Mouse (Mus musculus): Measurements from ENCODE around the gene Nbas. TPM values are rescaled to one million over a fixed set of nuclear protein-coding genes. Genes with fewer than 3 reads are reported as not detected.

Gene Nbas
- total and polyA plus RNA-seq, 2 experiments from 2014 or later, result 3.9 to 20.2 TPM

GRCm38 (mm10) chr12:13566421-13566820, 297.5 kb downstream of the Nbas start:
- Histone ChIP-seq H3K4me2 (ENCODE audit: low read depth, low read length) (no peak overlapping the region), H3K27ac (ENCODE audit: low read depth) (no peak overlapping the region), H3K4me3 (ENCODE audit: low read depth, low read length) (no peak overlapping the region), H3K9me3 (replicated peaks; ENCODE audit: control insufficient read depth, low read length) (no peaks in the 10 kb centered on the region), H3K9ac (replicated peaks; ENCODE audit: low read depth, low read length) (no peak overlapping the region), H3K4me1 (ENCODE audit: control insufficient read depth, insufficient read depth) (no peaks in the 10 kb centered on the region), H3K36me3 (replicated peaks; ENCODE audit: control insufficient read depth, insufficient read depth, low read length) (0 out of 2 replicates have a peak, but pooled peaks cover 8% of the 10 kb centered on the region), H3K27me3 (ENCODE audit: control insufficient read depth, insufficient read depth, low read length) (no peaks in the 10 kb centered on the region)
- WGBS, result 75% methylated on average over 7 of the region's 7 CpGs
- ATAC-seq (ENCODE audit: insufficient read depth, low read depth), result no peak
- DNase-seq (ENCODE audit: low spot score), result no peak
- TF ChIP-seq EP300 (IDR thresholded peaks at IDR 0.05; ENCODE audit: low read depth) (no peak), CTCF (IDR thresholded peaks at IDR 0.05; ENCODE audit: low read depth) (no peak)

GRCm38 (mm10) chr12:13575158-13575557, 306.2 kb downstream of the Nbas start:
- TF ChIP-seq EP300 (IDR thresholded peaks at IDR 0.05; ENCODE audit: low read depth) (no peak), CTCF (IDR thresholded peaks at IDR 0.05; ENCODE audit: low read depth) (no peak)
- Histone ChIP-seq H3K27ac (ENCODE audit: low read depth) (no peak overlapping the region), H3K27me3 (ENCODE audit: control insufficient read depth, insufficient read depth, low read length) (no peaks in the 10 kb centered on the region), H3K9ac (replicated peaks; ENCODE audit: low read depth, low read length) (no peak overlapping the region), H3K4me2 (ENCODE audit: low read depth, low read length) (no peak overlapping the region), H3K4me1 (ENCODE audit: control insufficient read depth, insufficient read depth) (peaks cover 5% of the 10 kb centered on the region; the same call in 1 of the 2 replicates), H3K36me3 (replicated peaks; ENCODE audit: control insufficient read depth, insufficient read depth, low read length) (no peaks in the 10 kb centered on the region), H3K4me3 (ENCODE audit: low read depth, low read length) (no peak overlapping the region), H3K9me3 (replicated peaks; ENCODE audit: control insufficient read depth, low read length) (no peaks in the 10 kb centered on the region)
- 66% methylated on average over 4 of the region's 4 CpGs for WGBS
- no peak for DNase-seq (ENCODE audit: low spot score)
- 0 out of 2 replicates have a peak, but pooled peaks have one; percentile 17 for ATAC-seq (ENCODE audit: insufficient read depth, low read depth)

- no peak overlapping the region for H3K4me2 ChIP-seq (ENCODE audit: low read depth, low read length)
- no peaks in the 10 kb centered on the region for H3K9me3 ChIP-seq (replicated peaks; ENCODE audit: control insufficient read depth, low read length)
- DNase-seq (ENCODE audit: low spot score), result no peak
- ATAC-seq (ENCODE audit: insufficient read depth, low read depth), result no peak
- H3K27ac ChIP-seq (ENCODE audit: low read depth), result no peak overlapping the region
- no peak overlapping the region for H3K9ac ChIP-seq (replicated peaks; ENCODE audit: low read depth, low read length)
- no peaks in the 10 kb centered on the region for H3K27me3 ChIP-seq (ENCODE audit: control insufficient read depth, insufficient read depth, low read length)
- no peaks in the 10 kb centered on the region for H3K36me3 ChIP-seq (replicated peaks; ENCODE audit: control insufficient read depth, insufficient read depth, low read length)
- 80% methylated on average over 5 of the region's 5 CpGs for WGBS
- H3K4me1 ChIP-seq (ENCODE audit: control insufficient read depth, insufficient read depth), result peaks cover 5% of the 10 kb centered on the region; the same call in 1 of the 2 replicates
- H3K4me3 ChIP-seq (ENCODE audit: low read depth, low read length), result no peak overlapping the region
- TF ChIP-seq EP300 (IDR thresholded peaks at IDR 0.05; ENCODE audit: low read depth) (no peak), CTCF (IDR thresholded peaks at IDR 0.05; ENCODE audit: low read depth) (no peak)
Measured at GRCm38 (mm10) chr12:13575605-13576600, 307.0 kb downstream of the Nbas start.

GRCm38 (mm10) chr12:13576761-13577160, 307.8 kb downstream of the Nbas start:
- no peak for ATAC-seq (ENCODE audit: insufficient read depth, low read depth)
- no peak overlapping the region for H3K4me2 ChIP-seq (ENCODE audit: low read depth, low read length)
- no peak for DNase-seq (ENCODE audit: low spot score)

GRCm38 (mm10) chr12:13580796-13581195, 311.9 kb downstream of the Nbas start:
- no peaks in the 10 kb centered on the region for H3K36me3 ChIP-seq (replicated peaks; ENCODE audit: control insufficient read depth, insufficient read depth, low read length)
- no peak overlapping the region for H3K9ac ChIP-seq (replicated peaks; ENCODE audit: low read depth, low read length)
- 82% methylated on average over 1 of the region's 1 CpGs for WGBS
- TF ChIP-seq CTCF (IDR thresholded peaks at IDR 0.05; ENCODE audit: low read depth) (no peak), EP300 (IDR thresholded peaks at IDR 0.05; ENCODE audit: low read depth) (no peak)
- ATAC-seq (ENCODE audit: insufficient read depth, low read depth), result no peak
- no peaks in the 10 kb centered on the region for H3K27me3 ChIP-seq (ENCODE audit: control insufficient read depth, insufficient read depth, low read length)
- no peak for DNase-seq (ENCODE audit: low spot score)
- peaks cover 5% of the 10 kb centered on the region; the same call in 1 of the 2 replicates for H3K4me1 ChIP-seq (ENCODE audit: control insufficient read depth, insufficient read depth)
- H3K4me3 ChIP-seq (ENCODE audit: low read depth, low read length), result no peak overlapping the region
- no peak overlapping the region for H3K27ac ChIP-seq (ENCODE audit: low read depth)
- H3K4me2 ChIP-seq (ENCODE audit: low read depth, low read length), result no peak overlapping the region
- H3K9me3 ChIP-seq (replicated peaks; ENCODE audit: control insufficient read depth, low read length), result no peaks in the 10 kb centered on the region

More at GRCm38 (mm10) chr12:13576761-13577160, 307.8 kb downstream of the Nbas start:
- Histone ChIP-seq H3K27me3 (ENCODE audit: control insufficient read depth, insufficient read depth, low read length) (no peaks in the 10 kb centered on the region), H3K4me1 (ENCODE audit: control insufficient read depth, insufficient read depth) (peaks cover 5% of the 10 kb centered on the region; the same call in 1 of the 2 replicates), H3K27ac (ENCODE audit: low read depth) (no peak overlapping the region), H3K9ac (replicated peaks; ENCODE audit: low read depth, low read length) (no peak overlapping the region), H3K36me3 (replicated peaks; ENCODE audit: control insufficient read depth, insufficient read depth, low read length) (no peaks in the 10 kb centered on the region), H3K4me3 (ENCODE audit: low read depth, low read length) (no peak overlapping the region), H3K9me3 (replicated peaks; ENCODE audit: control insufficient read depth, low read length) (no peaks in the 10 kb centered on the region)
- TF ChIP-seq EP300 (IDR thresholded peaks at IDR 0.05; ENCODE audit: low read depth) (no peak), CTCF (IDR thresholded peaks at IDR 0.05; ENCODE audit: low read depth) (no peak)
- WGBS, result 37% methylated on average over 4 of the region's 4 CpGs
